Mouse (Mus musculus): Measurements from ENCODE around the gene Cd3e.

DNA sequence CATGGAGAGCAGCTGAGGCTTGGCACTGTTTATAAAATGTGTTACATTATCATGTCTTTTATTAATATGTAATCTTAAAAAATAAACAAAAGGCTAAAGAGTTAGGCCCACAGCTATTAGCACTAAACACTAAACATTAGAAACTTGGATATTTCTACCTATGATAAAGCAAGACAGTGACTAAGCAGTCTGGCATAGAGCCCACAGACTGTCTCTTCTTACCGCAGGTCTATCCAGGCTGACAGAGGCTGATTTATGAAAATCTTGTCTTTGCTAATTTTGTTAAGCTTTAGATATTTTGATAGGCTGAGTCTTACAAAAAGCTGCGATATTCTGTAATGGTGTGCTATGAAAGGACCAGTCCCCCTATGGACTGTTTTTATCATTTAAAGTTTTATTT lies 16.2 kb downstream of the Cd3e start:
- TF ChIP-seq CTCF (IDR thresholded peaks at IDR 0.05; ENCODE audit: low read depth) = no peak
- no peak for TF ChIP-seq EP300 (IDR thresholded peaks at IDR 0.05; ENCODE audit: low read depth)
